Mouse (Mus musculus) E14TG2a.4 (cell line): Measurements from ENCODE around the gene Kcnn1.
"Not testable (repeated sequence)": the region's sequence is repeated elsewhere in the genome, so short reads cannot be mapped to it uniquely, and the experiment has no call there.

Experiments
- H3K27me3 ChIP-seq: 2 replicates; pipeline ENCODE4 v1.6.1; 2014; ENCODE audit warnings: low read length, control low read depth; ENCODE audit not compliant: insufficient read depth
- H3K36me3 ChIP-seq: 2 replicates; pipeline ENCODE4 v1.6.1; 2014; ENCODE audit warnings: low read length, control low read depth; ENCODE audit not compliant: insufficient read depth
- H3K4me1 ChIP-seq: replicated peaks from 2 replicates; pipeline ENCODE4 v1.6.1; 2014; ENCODE audit warnings: low read depth, low read length, control low read depth
- H3K4me3 ChIP-seq: replicated peaks from 2 replicates; pipeline ENCODE4 v1.5.1; 2014; ENCODE audit warnings: mild to moderate bottlenecking, low read length
- H3K9me3 ChIP-seq: 2 replicates; pipeline ENCODE4 v1.6.1; 2014; ENCODE audit warnings: low read length, control low read depth
- CTCF ChIP-seq: conservative IDR thresholded peaks from 2 replicates; pipeline ENCODE4 v1.5.1; 2014; ENCODE audit warnings: low read length
- NANOG ChIP-seq: IDR thresholded peaks from 2 replicates; pipeline ENCODE4 v1.6.1; 2014; ENCODE audit warnings: borderline replicate concordance, low read length, mixed read lengths
- POU5F1 ChIP-seq: IDR thresholded peaks from 2 replicates; pipeline ENCODE4 v1.6.1; 2014; ENCODE audit warnings: low read length, borderline replicate concordance

Kcnn1 gene

GRCm38 (mm10) chr8:70902211-70902610 lies 39.2 kb upstream of the Kcnn1 start:
- Histone ChIP-seq H3K9me3 (no peaks in the 10 kb centered on the region), H3K27me3 (no peaks in the 10 kb centered on the region), H3K36me3 (no peaks in the 10 kb centered on the region), H3K4me3 (0 out of 2 replicates have a peak overlapping the region, but pooled peaks have one; percentile 10), H3K4me1 (peaks cover 58% of the 10 kb centered on the region)
- TF ChIP-seq CTCF: no peak
- no peak for TF ChIP-seq NANOG
- no peak for TF ChIP-seq POU5F1

- Histone ChIP-seq H3K4me1 (peaks cover 52% of the 10 kb centered on the region), H3K9me3 (no peaks in the 10 kb centered on the region), H3K36me3 (peaks cover 9% of the 10 kb centered on the region), H3K4me3 (no peak overlapping the region), H3K27me3 (no peaks in the 10 kb centered on the region)
- TF ChIP-seq CTCF (no peak), NANOG (no peak), POU5F1 (no peak)
Observed at GRCm38 (mm10) chr8:70900872-70901387, 37.9 kb upstream of the Kcnn1 start.

GRCm38 (mm10) chr8:70899226-70899625 lies 36.2 kb upstream of the Kcnn1 start:
- H3K9me3 ChIP-seq: no peaks in the 10 kb centered on the region
- H3K36me3 ChIP-seq: peaks cover 26% of the 10 kb centered on the region
- H3K4me3 ChIP-seq: peak overlapping the region; percentile 91; the same call in 1 of the 2 replicates
- no peak for TF ChIP-seq CTCF
- TF ChIP-seq POU5F1: no peak
- TF ChIP-seq NANOG: no peak
- peaks cover 55% of the 10 kb centered on the region for H3K4me1 ChIP-seq
- no peaks in the 10 kb centered on the region for H3K27me3 ChIP-seq

- no peak for TF ChIP-seq NANOG
Observed at GRCm38 (mm10) chr8:70898661-70899198, 35.7 kb upstream of the Kcnn1 start.

GRCm38 (mm10) chr8:70897681-70898413 lies 34.8 kb upstream of the Kcnn1 start:
- H3K9me3 ChIP-seq: no peaks in the 10 kb centered on the region
- H3K36me3 ChIP-seq: peaks cover 32% of the 10 kb centered on the region
- H3K4me1 ChIP-seq: peaks cover 55% of the 10 kb centered on the region
- TF ChIP-seq CTCF (peak; percentile 94), POU5F1 (no peak), NANOG (no peak)
- H3K4me3 ChIP-seq: peak overlapping the region; percentile 91
- peaks cover 6% of the 10 kb centered on the region for H3K27me3 ChIP-seq

More at GRCm38 (mm10) chr8:70898661-70899198, 35.7 kb upstream of the Kcnn1 start:
- peaks cover 31% of the 10 kb centered on the region for H3K36me3 ChIP-seq
- peak overlapping the region; percentile 91 for H3K4me3 ChIP-seq
- H3K4me1 ChIP-seq: peaks cover 55% of the 10 kb centered on the region
- H3K9me3 ChIP-seq: no peaks in the 10 kb centered on the region
- no peaks in the 10 kb centered on the region for H3K27me3 ChIP-seq

GRCm38 (mm10) chr8:70897021-70897680 lies 34.1 kb upstream of the Kcnn1 start, which contains the start of gene Rpl18a:
TSS of gene Rpl18a (minus strand) at chr8:70897412.
- Histone ChIP-seq H3K27me3 (peaks cover 13% of the 10 kb centered on the region), H3K36me3 (peaks cover 32% of the 10 kb centered on the region), H3K9me3 (no peaks in the 10 kb centered on the region), H3K4me1 (peaks cover 51% of the 10 kb centered on the region), H3K4me3 (peak within 1 kb of the TSS; percentile 91)
- no peak for TF ChIP-seq CTCF
- no peak for TF ChIP-seq POU5F1
- TF ChIP-seq NANOG: no peak

- TF ChIP-seq POU5F1 (no peak), CTCF (no peak), NANOG (no peak)
- H3K4me1 ChIP-seq: peaks cover 51% of the 10 kb centered on the region
- peak overlapping the region; percentile 91 for H3K4me3 ChIP-seq
- H3K27me3 ChIP-seq: peaks cover 20% of the 10 kb centered on the region
- H3K36me3 ChIP-seq: peaks cover 32% of the 10 kb centered on the region
- H3K9me3 ChIP-seq: no peaks in the 10 kb centered on the region
Observed at GRCm38 (mm10) chr8:70896316-70897020, 33.4 kb upstream of the Kcnn1 start.

- Histone ChIP-seq H3K4me1 (peaks cover 56% of the 10 kb centered on the region), H3K4me3 (peak overlapping the region; percentile 91), H3K36me3 (peaks cover 32% of the 10 kb centered on the region), H3K27me3 (peaks cover 27% of the 10 kb centered on the region)
- H3K9me3 ChIP-seq: not testable (repeated sequence)
Observed at GRCm38 (mm10) chr8:70895571-70896259, 32.7 kb upstream of the Kcnn1 start.
